Mouse (Mus musculus) midbrain, embryonic 10.5 days (tissue): ENCODE measurements at regions not wholly inside any gene's neighbourhood (a gene's known extent, or its start where the extent isn't known, plus 50 kb on each side); places are given as distances from the start of the nearest gene placed in this dataset.

ENCODE experiments used
- DNase-seq: peaks from one replicate; pipeline ENCODE4 v3.0.0-alpha.2; 2017; ENCODE audit warnings: low spot score
- H3K27ac ChIP-seq: fragments of 300-500 bp; sonication (generic); replicated peaks from 2 replicates; pipeline ENCODE4 v1.5.1; 2016; ENCODE audit warnings: mild to moderate bottlenecking
- H3K27me3 ChIP-seq: fragments of 300-500 bp; sonication (generic); 2 replicates; pipeline ENCODE4 v1.6.1; 2016; ENCODE audit warnings: low read depth, mild to moderate bottlenecking; ENCODE audit not compliant: poor library complexity, severe bottlenecking
- H3K36me3 ChIP-seq: fragments of 300-500 bp; sonication (generic); 2 replicates; pipeline ENCODE4 v1.6.1; 2016; ENCODE audit warnings: mild to moderate bottlenecking, moderate library complexity
- H3K4me1 ChIP-seq: fragments of 300-500 bp; sonication (generic); 2 replicates; pipeline ENCODE4 v1.6.1; 2016
- H3K4me3 ChIP-seq: fragments of 300-500 bp; sonication (generic); 2 replicates; pipeline ENCODE4 v1.5.1; 2016; ENCODE audit warnings: mild to moderate bottlenecking, moderate library complexity
- H3K9me3 ChIP-seq: fragments of 300-500 bp; sonication (generic); replicated peaks from 2 replicates; pipeline ENCODE4 v1.6.1; 2016; ENCODE audit warnings: mild to moderate bottlenecking
- WGBS: fragments of 180-500 bp; shearing (Covaris S2); methylation state at CpG from one replicate; pipeline ENCODE4 v1.1.7; 2016; 5-methylcytosine and 5-hydroxymethylcytosine counted together

DNA sequence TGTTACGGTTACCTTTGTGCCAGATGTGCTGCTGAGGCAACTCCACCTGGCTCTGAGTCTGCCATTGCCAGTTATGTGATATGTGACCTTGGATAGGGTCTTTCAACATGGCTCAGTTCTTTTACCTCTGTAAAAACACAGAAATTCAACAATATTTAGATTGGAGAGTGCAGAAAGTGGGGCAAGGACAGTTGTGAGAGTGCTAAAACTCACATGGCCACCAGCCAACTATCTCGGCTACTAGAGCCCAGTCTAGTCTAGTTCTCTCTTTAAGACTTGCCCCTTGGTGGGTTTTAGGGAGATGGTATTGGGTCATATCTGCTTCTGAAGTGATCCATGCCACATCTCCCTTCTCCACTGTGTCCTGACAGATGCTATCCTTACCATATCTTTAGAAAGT lies 233.0 kb downstream of the Phf14 start:
- WGBS, result 98% methylated on average over 2 of the region's 2 CpGs
- H3K27me3 ChIP-seq, result no peaks in the 10 kb centered on the region
- H3K36me3 ChIP-seq, result no peaks in the 10 kb centered on the region
- DNase-seq, result no peak
- no peak overlapping the region for H3K4me3 ChIP-seq
- no peaks in the 10 kb centered on the region for H3K4me1 ChIP-seq
- H3K9me3 ChIP-seq, result no peaks in the 10 kb centered on the region
- H3K27ac ChIP-seq, result no peak overlapping the region

DNA sequence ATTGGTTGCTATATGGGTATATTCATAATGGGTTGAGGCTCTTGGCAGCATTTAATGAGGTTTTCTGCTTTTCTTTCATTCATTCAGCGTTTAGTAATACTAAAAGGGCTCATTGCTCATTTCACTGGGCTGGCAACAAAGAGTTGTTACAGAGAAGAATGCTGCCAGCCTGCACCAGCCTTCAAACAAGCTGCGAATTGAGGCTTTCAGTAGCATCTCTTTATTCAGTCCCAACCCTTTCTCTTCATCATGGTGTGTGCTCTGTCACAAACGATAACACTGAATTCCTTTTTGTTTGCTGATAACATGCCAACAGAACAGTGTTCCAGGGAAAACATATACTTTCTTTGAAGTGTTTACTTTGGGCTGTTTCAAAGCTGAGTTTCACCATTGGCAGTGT lies 237.6 kb downstream of the Phf14 start:
- no peak for DNase-seq
- Histone ChIP-seq H3K27ac (no peak overlapping the region), H3K4me1 (no peaks in the 10 kb centered on the region), H3K4me3 (no peak overlapping the region), H3K27me3 (no peaks in the 10 kb centered on the region), H3K36me3 (no peaks in the 10 kb centered on the region), H3K9me3 (no peaks in the 10 kb centered on the region)
- WGBS, result 73% methylated on average over 3 of the region's 3 CpGs

DNA sequence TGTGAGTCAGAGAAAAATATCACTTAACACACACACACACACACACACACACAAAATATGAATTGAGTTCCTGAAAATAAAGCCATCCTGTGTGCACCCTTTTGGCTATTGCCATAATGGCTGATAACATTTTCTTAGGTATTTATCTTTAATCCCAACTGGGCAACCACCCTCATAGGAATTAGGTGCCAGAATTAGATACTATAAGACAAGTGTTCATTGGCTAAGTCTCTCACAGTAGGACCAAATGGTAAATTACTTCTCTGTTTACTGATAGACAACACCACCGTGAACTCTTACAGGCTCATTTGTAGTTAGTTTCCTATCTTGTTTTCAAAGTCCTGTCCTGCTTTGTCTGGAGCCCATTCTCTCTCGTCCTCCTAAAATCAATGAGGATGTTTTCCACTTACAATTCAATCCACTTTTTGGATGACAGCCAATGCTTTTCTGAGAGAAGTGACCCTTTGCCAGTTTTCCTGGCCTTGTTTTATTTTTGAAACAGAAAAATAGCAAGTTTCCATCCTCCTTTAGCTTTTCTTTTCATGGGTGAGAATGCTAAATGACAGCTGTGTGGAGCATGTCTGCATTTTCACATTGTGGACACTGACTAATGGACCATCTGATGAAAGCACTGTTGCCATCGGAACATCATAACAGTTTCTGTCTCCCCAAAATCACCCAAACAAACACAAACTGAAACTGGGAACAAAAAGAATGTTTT lies 243.2 kb downstream of the Phf14 start:
- Histone ChIP-seq H3K4me3 (no peak overlapping the region), H3K27me3 (no peaks in the 10 kb centered on the region), H3K27ac (no peak overlapping the region), H3K4me1 (no peaks in the 10 kb centered on the region), H3K9me3 (no peaks in the 10 kb centered on the region), H3K36me3 (no peaks in the 10 kb centered on the region)
- DNase-seq, result no peak
- 74% methylated on average over 3 of the region's 3 CpGs for WGBS

DNA sequence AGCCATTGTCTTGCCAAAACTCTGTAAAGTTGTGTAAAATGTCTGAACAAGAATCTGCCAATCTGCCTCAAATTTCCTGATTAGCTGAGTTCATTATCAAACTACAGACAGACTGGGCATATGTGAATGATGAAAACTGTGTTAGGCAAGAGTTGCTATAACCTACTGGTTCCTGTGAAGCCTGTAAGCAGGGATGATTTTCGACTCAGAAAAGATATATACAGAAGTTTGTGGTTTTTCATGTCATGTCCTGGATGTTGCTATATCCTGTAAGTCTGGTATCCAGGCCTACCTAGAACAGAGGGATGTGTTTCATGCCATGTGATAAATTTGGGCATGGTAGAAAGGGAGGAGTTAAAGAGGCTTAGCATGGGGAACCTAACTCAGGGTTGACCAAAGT lies 256.4 kb downstream of the Phf14 start:
- no peak for DNase-seq
- H3K27me3 ChIP-seq, result no peaks in the 10 kb centered on the region
- 88% methylated on average over 1 of the region's 1 CpGs for WGBS

DNA sequence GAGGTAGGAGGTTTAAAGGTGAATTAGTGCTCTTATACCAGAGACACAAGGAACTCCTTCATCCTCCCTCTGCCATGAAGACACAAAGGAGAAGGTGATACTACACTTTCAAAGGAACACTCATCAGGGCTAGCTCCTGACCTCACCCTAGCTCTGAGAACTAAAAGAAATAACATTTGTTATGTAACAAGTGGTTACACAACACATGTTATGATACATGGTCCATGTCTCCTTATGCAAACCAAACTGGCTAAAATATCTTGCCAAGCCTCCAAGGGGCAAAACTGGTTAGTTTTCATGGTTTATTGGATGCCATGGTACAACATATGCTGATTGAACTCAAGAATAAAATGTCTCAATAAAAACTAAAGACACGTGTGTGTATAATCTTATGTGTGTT lies 260.9 kb downstream of the Phf14 start:
- 92% methylated on average over 1 of the region's 1 CpGs for WGBS

More for the DNA sequence above, 256.4 kb downstream of the Phf14 start:
- Histone ChIP-seq H3K27ac (no peak overlapping the region), H3K36me3 (no peaks in the 10 kb centered on the region), H3K4me3 (no peak overlapping the region), H3K9me3 (no peaks in the 10 kb centered on the region), H3K4me1 (no peaks in the 10 kb centered on the region)

DNA sequence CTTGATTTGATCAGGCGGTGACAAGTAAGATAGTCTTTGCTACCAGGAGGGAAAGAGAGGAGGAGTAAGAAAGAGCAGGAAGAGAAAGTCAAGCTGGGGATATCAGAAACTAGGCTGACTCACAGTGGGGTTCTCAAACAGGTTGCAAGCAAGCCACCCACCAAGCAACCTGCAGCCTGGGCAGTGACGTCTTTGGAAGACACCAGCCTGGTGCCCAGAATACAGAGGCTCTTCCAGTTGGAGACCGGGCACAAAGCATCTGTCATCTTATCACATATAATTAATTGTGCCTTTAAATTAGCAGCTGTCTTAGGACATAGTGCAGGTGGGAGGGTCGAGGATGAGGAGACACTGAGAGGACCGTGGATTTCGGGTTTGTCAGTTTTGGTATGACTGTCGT lies 261.8 kb downstream of the Phf14 start:
- Histone ChIP-seq H3K27ac (no peak overlapping the region), H3K27me3 (no peaks in the 10 kb centered on the region), H3K4me1 (no peaks in the 10 kb centered on the region), H3K4me3 (no peak overlapping the region), H3K36me3 (no peaks in the 10 kb centered on the region), H3K9me3 (no peaks in the 10 kb centered on the region)
- 75% methylated on average over 7 of the region's 7 CpGs for WGBS
- no peak for DNase-seq

More for the DNA sequence above, 260.9 kb downstream of the Phf14 start:
- no peaks in the 10 kb centered on the region for H3K36me3 ChIP-seq
- no peak for DNase-seq
- H3K27me3 ChIP-seq, result no peaks in the 10 kb centered on the region
- H3K9me3 ChIP-seq, result no peaks in the 10 kb centered on the region
- no peak overlapping the region for H3K4me3 ChIP-seq
- no peak overlapping the region for H3K27ac ChIP-seq
- H3K4me1 ChIP-seq, result no peaks in the 10 kb centered on the region

DNA sequence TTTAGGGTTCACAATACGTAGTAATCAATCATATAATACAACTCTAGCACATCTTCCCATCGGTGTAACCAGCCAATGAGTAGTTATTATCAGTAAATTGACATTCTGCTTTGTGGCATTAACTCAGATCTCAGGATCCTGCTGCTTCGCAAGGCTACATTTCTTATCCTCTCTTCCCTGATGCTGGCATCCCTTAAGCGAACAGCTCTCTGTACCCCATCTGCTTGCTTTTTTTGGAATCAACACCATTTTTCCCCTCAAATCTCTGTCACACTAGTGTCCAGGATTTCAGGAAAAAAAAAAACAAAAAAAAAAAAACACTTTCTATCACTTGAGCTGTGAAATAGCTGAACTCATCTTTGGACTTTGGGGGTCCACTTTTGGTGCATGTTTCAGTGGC lies 263.1 kb downstream of the Phf14 start:
- Histone ChIP-seq H3K27me3 (no peaks in the 10 kb centered on the region), H3K4me1 (no peaks in the 10 kb centered on the region), H3K9me3 (no peaks in the 10 kb centered on the region), H3K4me3 (no peak overlapping the region), H3K36me3 (no peaks in the 10 kb centered on the region), H3K27ac (no peak overlapping the region)
- 85% methylated on average over 4 of the region's 4 CpGs for WGBS
- DNase-seq, result no peak

DNA sequence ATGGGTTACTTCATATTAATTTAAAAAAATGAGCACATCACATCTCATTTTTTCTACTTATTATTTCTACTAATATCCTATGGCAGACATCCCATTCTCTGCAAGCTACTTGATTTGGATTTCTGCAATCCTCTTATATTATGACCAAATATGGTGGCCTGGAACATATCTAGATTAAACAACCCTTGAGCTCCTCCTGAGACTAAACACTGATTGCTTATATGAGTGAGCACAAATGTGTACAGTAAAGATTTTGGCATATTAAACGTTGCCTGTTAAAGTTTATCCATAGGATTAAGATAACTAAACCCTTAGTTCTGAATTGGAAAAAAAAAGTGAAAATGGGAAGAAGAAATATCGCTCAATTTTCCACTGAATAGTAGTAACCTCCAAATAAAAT lies 263.6 kb downstream of the Phf14 start:
- no peak overlapping the region for H3K4me3 ChIP-seq
- DNase-seq, result no peak
- H3K36me3 ChIP-seq, result no peaks in the 10 kb centered on the region
- no peaks in the 10 kb centered on the region for H3K4me1 ChIP-seq
- H3K9me3 ChIP-seq, result no peaks in the 10 kb centered on the region
- 85% methylated on average over 2 of the region's 2 CpGs for WGBS
- H3K27me3 ChIP-seq, result no peaks in the 10 kb centered on the region
- H3K27ac ChIP-seq, result no peak overlapping the region

DNA sequence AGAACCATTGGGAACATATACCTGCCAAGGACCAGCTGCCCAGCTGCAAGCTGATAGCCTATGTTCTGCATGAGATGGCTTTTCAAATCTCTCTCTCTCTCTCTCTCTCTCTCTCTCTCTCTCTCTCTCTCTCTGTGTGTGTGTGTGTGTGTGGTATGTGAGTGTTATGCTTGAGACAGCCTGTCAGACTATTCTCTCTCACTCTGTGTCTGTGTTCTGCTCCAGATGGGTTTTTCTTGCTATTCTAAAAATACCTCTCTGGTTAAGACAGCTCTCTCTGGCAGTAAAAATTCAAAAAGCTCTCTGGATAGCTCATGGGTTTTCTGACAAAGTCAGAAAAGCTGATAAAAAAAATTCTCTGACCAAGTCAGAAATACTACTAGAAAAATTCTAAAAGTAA lies 270.4 kb downstream of the Phf14 start:
- Histone ChIP-seq H3K4me1 (no peaks in the 10 kb centered on the region), H3K4me3 (no peak overlapping the region), H3K27me3 (no peaks in the 10 kb centered on the region), H3K9me3 (no peaks in the 10 kb centered on the region), H3K27ac (no peak overlapping the region), H3K36me3 (no peaks in the 10 kb centered on the region)
- DNase-seq, result no peak

DNA sequence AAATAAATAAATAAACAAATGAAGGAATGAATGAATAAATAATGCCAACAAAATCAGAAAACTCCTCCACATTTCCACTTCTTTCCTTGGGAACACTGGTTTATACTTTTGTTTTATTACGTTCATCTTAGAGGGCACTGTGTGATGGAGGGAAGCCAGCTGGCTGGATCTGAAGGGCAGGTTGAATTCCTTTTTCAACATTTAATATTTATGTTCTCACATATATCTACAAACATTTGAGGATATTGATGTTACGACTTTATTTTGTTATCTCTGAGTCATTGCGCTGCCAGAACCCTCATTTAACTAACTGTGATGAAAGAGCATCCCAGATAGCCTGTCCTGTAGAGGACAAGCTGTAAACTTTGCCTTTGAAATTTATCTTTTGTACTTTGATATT lies 273.3 kb downstream of the Phf14 start:
- no peaks in the 10 kb centered on the region for H3K9me3 ChIP-seq
- H3K27ac ChIP-seq, result no peak overlapping the region
- no peaks in the 10 kb centered on the region for H3K27me3 ChIP-seq
- H3K36me3 ChIP-seq, result no peaks in the 10 kb centered on the region
- WGBS, result 92% methylated on average over 3 of the region's 3 CpGs
- H3K4me3 ChIP-seq, result no peak overlapping the region
- no peak for DNase-seq
- H3K4me1 ChIP-seq, result no peaks in the 10 kb centered on the region

DNA sequence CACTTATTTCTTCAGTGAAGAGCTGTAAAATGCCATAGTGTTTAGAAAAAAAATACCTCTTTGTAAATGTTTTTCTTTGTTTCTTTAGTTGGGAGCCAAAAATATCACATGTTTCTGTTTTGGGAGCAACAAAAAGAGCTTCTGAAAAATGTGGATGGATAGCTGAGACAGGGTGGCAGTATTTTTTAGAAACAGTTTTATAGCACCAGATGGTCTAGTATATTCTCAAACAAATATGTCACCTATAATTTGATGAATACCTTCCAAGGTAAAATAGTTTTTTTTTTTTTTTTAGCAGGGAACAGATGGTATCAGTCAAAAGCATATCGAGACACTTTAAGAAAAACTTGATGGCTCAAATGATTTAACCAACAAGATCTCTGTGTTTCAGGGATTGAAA lies 302.6 kb downstream of the Phf14 start:
- WGBS, result 90% methylated on average over 1 of the region's 1 CpGs
- Histone ChIP-seq H3K4me1 (no peaks in the 10 kb centered on the region), H3K36me3 (no peaks in the 10 kb centered on the region), H3K9me3 (no peaks in the 10 kb centered on the region), H3K27me3 (no peaks in the 10 kb centered on the region), H3K27ac (no peak overlapping the region), H3K4me3 (no peak overlapping the region)
- DNase-seq, result no peak

DNA sequence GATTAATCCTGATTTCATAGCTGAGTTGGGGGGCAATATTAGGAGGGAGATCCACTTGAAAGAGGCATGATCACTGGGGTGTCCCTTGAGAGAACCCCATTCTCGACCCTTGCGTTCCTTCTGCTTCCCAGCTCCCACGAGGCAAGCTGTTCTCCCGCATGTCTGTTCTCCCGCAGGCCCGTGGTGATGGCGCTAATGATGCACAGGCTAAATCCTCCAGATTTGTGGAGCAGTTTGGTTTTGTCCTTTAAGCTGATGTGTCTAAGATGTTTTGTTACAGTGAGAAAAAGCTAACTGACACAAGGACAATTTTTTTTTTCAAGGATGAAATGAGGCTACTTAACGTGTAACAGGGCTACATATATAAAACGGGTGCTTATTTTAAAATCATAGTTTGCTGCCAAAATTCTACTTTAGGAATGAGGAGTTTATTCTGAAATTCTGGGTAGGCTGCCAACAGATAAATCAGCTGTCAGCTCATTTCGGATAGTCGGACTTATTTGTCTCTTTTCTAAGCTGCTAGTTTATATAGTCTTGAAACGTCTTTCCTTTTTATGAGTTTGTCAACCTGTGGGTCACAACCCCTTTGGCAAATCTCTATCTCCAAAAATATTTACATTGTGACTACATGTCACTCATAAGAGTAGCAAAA lies 307.0 kb downstream of the Phf14 start:
- WGBS, result 92% methylated on average over 12 of the region's 12 CpGs
- DNase-seq, result no peak
- no peak overlapping the region for H3K4me3 ChIP-seq
- H3K36me3 ChIP-seq, result no peaks in the 10 kb centered on the region
- H3K27me3 ChIP-seq, result no peaks in the 10 kb centered on the region
- no peaks in the 10 kb centered on the region for H3K4me1 ChIP-seq
- H3K9me3 ChIP-seq, result peaks cover 9% of the 10 kb centered on the region; the same call in 1 of the 2 replicates
- no peak overlapping the region for H3K27ac ChIP-seq

DNA sequence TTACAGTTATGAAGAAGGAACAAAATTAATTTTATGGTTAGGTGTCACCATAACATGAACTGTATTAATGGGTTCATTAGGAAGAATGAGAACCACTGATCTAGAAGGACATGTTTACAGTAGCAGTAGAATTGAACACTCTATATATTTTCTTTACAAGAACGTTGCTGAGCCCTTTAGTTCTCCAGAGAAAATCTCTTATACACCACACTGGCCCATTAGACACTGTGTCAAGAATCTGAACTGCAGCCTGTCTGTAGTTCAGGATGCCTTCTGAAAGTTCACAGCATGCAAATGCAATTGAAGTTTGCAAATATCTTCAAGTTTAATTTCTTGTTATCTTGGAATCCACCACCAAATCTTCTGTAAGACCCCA lies 307.6 kb downstream of the Phf14 start:
- Histone ChIP-seq H3K9me3 (peaks cover 14% of the 10 kb centered on the region; the same call in 1 of the 2 replicates), H3K36me3 (no peaks in the 10 kb centered on the region), H3K4me3 (no peak overlapping the region), H3K27me3 (no peaks in the 10 kb centered on the region), H3K4me1 (no peaks in the 10 kb centered on the region), H3K27ac (no peak overlapping the region)
- DNase-seq, result no peak
- 75% methylated on average over 1 of the region's 1 CpGs for WGBS
